Mouse (Mus musculus) stomach, embryonic 16.5 days (tissue): ENCODE data around the gene Ms4a4b. TPM values are rescaled to one million over a fixed set of nuclear protein-coding genes. Genes with fewer than 3 reads are reported as not detected.

Experiments
- ATAC-seq: fragments of 200-750 bp; cut with Nextera tagmentation; 2 replicates; pipeline ENCODE4 v1.8.0; 2017; ENCODE audit warnings: moderate number of reproducible peaks, moderate TSS enrichment; ENCODE audit not compliant: insufficient read depth, low FRiP score
- H3K27ac ChIP-seq: fragments of 300-500 bp; sonication (generic); 2 replicates; pipeline ENCODE4 v1.5.1; 2014; ENCODE audit warnings: low read length
- H3K27me3 ChIP-seq: fragments of 300-500 bp; sonication (generic); 2 replicates; pipeline ENCODE4 v1.6.1; 2014; ENCODE audit warnings: low read length, control low read depth, mixed read lengths; ENCODE audit not compliant: control insufficient read depth, insufficient read depth
- H3K36me3 ChIP-seq: fragments of 300-500 bp; sonication (generic); 2 replicates; pipeline ENCODE4 v1.6.1; 2014; ENCODE audit warnings: low read length; ENCODE audit not compliant: control insufficient read depth, insufficient read depth
- H3K4me1 ChIP-seq: fragments of 300-500 bp; sonication (generic); 2 replicates; pipeline ENCODE4 v1.6.1; 2014; ENCODE audit warnings: low read length, control low read depth, mixed read lengths; ENCODE audit not compliant: control insufficient read depth, insufficient read depth
- H3K4me2 ChIP-seq: fragments of 300-500 bp; sonication (generic); 2 replicates; pipeline ENCODE4 v1.6.1; 2014; ENCODE audit warnings: low read depth, low read length, mixed read lengths
- H3K4me3 ChIP-seq: fragments of 300-500 bp; sonication (generic); replicated peaks from 2 replicates; pipeline ENCODE4 v1.5.1; 2014; ENCODE audit warnings: mild to moderate bottlenecking, low read length
- H3K9ac ChIP-seq: fragments of 300-500 bp; sonication (generic); 2 replicates; pipeline ENCODE4 v1.6.1; 2014; ENCODE audit warnings: low read length
- H3K9me3 ChIP-seq: fragments of 300-500 bp; sonication (generic); replicated peaks from 2 replicates; pipeline ENCODE4 v1.6.1; 2016; ENCODE audit warnings: low read length, control low read depth; ENCODE audit not compliant: control insufficient read depth
- WGBS: fragments of 180-500 bp; shearing (Covaris S2); extraction: QIAGEN DNeasy Blood & Tissue Kit; methylation state at CpG from one replicate; pipeline ENCODE4 v1.1.7; 2014; 5-methylcytosine and 5-hydroxymethylcytosine counted together
- polyA plus RNA-seq: library from polyadenylated mRNA; unstranded; fragments of >200 nt; fragmentation: Nextera tagmentation; extraction: Ambion mirVana; gene quantifications from 2 replicates; pipeline ENCODE4 v1.2.1, GENCODE M21; 2015

Gene Ms4a4b
- polyA plus RNA-seq, 1 experiment from 2014 or later: 1.1 TPM

- H3K4me1 ChIP-seq: 0 out of 2 replicates have a peak, but pooled peaks cover 2% of the 10 kb centered on the region
- ATAC-seq: no peak
- no peaks in the 10 kb centered on the region for H3K9me3 ChIP-seq
- no peaks in the 10 kb centered on the region for H3K27me3 ChIP-seq
- H3K9ac ChIP-seq: no peak overlapping the region
- no peak overlapping the region for H3K27ac ChIP-seq
- no peak overlapping the region for H3K4me3 ChIP-seq
- H3K4me2 ChIP-seq: no peak overlapping the region
- WGBS: 77% methylated on average over 2 of the region's 2 CpGs
- no peaks in the 10 kb centered on the region for H3K36me3 ChIP-seq
Measured at GRCm38 (mm10) chr19:11482684-11483083, 39.3 kb downstream of the Ms4a4b start.

- Histone ChIP-seq H3K36me3 (no peaks in the 10 kb centered on the region), H3K4me2 (no peak overlapping the region), H3K9ac (no peak overlapping the region), H3K9me3 (no peaks in the 10 kb centered on the region), H3K4me3 (no peak overlapping the region), H3K27me3 (no peaks in the 10 kb centered on the region), H3K27ac (no peak overlapping the region), H3K4me1 (0 out of 2 replicates have a peak, but pooled peaks cover 2% of the 10 kb centered on the region)
- WGBS: 48% methylated on average over 4 of the region's 4 CpGs
- no peak for ATAC-seq
Measured at GRCm38 (mm10) chr19:11483941-11484340, 40.6 kb downstream of the Ms4a4b start.

- WGBS: 72% methylated on average over 3 of the region's 3 CpGs
- Histone ChIP-seq H3K9ac (no peak overlapping the region), H3K4me1 (0 out of 2 replicates have a peak, but pooled peaks cover 2% of the 10 kb centered on the region), H3K4me3 (no peak overlapping the region), H3K4me2 (no peak overlapping the region), H3K9me3 (no peaks in the 10 kb centered on the region), H3K27me3 (no peaks in the 10 kb centered on the region), H3K27ac (no peak overlapping the region), H3K36me3 (no peaks in the 10 kb centered on the region)
- ATAC-seq: no peak
Measured at GRCm38 (mm10) chr19:11484388-11484787, 41.0 kb downstream of the Ms4a4b start.

- Histone ChIP-seq H3K27me3 (no peaks in the 10 kb centered on the region), H3K36me3 (no peaks in the 10 kb centered on the region), H3K9ac (no peak overlapping the region), H3K27ac (no peak overlapping the region), H3K4me1 (0 out of 2 replicates have a peak, but pooled peaks cover 2% of the 10 kb centered on the region), H3K4me3 (no peak overlapping the region), H3K4me2 (no peak overlapping the region), H3K9me3 (no peaks in the 10 kb centered on the region)
- WGBS: 78% methylated on average over 3 of the region's 3 CpGs
- no peak for ATAC-seq
Measured at GRCm38 (mm10) chr19:11485266-11485665, 41.9 kb downstream of the Ms4a4b start.

GRCm38 (mm10) chr19:11485746-11486145 lies 42.4 kb downstream of the Ms4a4b start, which contains the start of gene Gm8369:
Gene Gm8369, plus strand, starts transcription at chr19:11485938.
- WGBS: 57% methylated on average over 2 of the region's 2 CpGs
- H3K27ac ChIP-seq: no peak within 1 kb of the TSS
- H3K4me1 ChIP-seq: 0 out of 2 replicates have a peak, but pooled peaks cover 2% of the 10 kb centered on the region
- no peak within 1 kb of the TSS for H3K9ac ChIP-seq
- no peaks in the 10 kb centered on the region for H3K36me3 ChIP-seq
- no peak for ATAC-seq
- no peaks in the 10 kb centered on the region for H3K9me3 ChIP-seq
- H3K4me2 ChIP-seq: no peak within 1 kb of the TSS
- H3K4me3 ChIP-seq: no peak within 1 kb of the TSS
- H3K27me3 ChIP-seq: no peaks in the 10 kb centered on the region

- 92% methylated on average over 1 of the region's 1 CpGs for WGBS
- Histone ChIP-seq H3K27me3 (no peaks in the 10 kb centered on the region), H3K4me3 (no peak overlapping the region), H3K9ac (no peak overlapping the region), H3K4me1 (0 out of 2 replicates have a peak, but pooled peaks cover 2% of the 10 kb centered on the region), H3K36me3 (no peaks in the 10 kb centered on the region), H3K9me3 (no peaks in the 10 kb centered on the region), H3K4me2 (no peak overlapping the region), H3K27ac (no peak overlapping the region)
- ATAC-seq: no peak
Measured at GRCm38 (mm10) chr19:11486599-11486998, 43.2 kb downstream of the Ms4a4b start.

- H3K4me1 ChIP-seq: no peaks in the 10 kb centered on the region
- WGBS: 66% methylated on average over 4 of the region's 4 CpGs
- ATAC-seq: no peak
- H3K9me3 ChIP-seq: no peaks in the 10 kb centered on the region
- H3K36me3 ChIP-seq: no peaks in the 10 kb centered on the region
- H3K4me3 ChIP-seq: no peak overlapping the region
- no peak overlapping the region for H3K4me2 ChIP-seq
- no peak overlapping the region for H3K9ac ChIP-seq
- H3K27ac ChIP-seq: no peak overlapping the region
- no peaks in the 10 kb centered on the region for H3K27me3 ChIP-seq
Measured at GRCm38 (mm10) chr19:11491406-11492189, 48.2 kb downstream of the Ms4a4b start.

- Histone ChIP-seq H3K4me1 (no peaks in the 10 kb centered on the region), H3K27me3 (no peaks in the 10 kb centered on the region), H3K9me3 (no peaks in the 10 kb centered on the region), H3K9ac (no peak overlapping the region), H3K4me3 (no peak overlapping the region), H3K4me2 (no peak overlapping the region), H3K27ac (no peak overlapping the region), H3K36me3 (no peaks in the 10 kb centered on the region)
- 75% methylated on average over 1 of the region's 1 CpGs for WGBS
- ATAC-seq: no peak
Measured at GRCm38 (mm10) chr19:11492671-11493070, 49.3 kb downstream of the Ms4a4b start.

GRCm38 (mm10) chr19:11494519-11494918 lies 51.2 kb downstream of the Ms4a4b start:
- no peaks in the 10 kb centered on the region for H3K27me3 ChIP-seq
- no peaks in the 10 kb centered on the region for H3K4me1 ChIP-seq
- H3K9me3 ChIP-seq: no peaks in the 10 kb centered on the region
- no peak overlapping the region for H3K9ac ChIP-seq
- no peaks in the 10 kb centered on the region for H3K36me3 ChIP-seq
- WGBS: 60% methylated on average over 3 of the region's 3 CpGs
- H3K27ac ChIP-seq: no peak overlapping the region
- ATAC-seq: no peak
- no peak overlapping the region for H3K4me3 ChIP-seq
- H3K4me2 ChIP-seq: no peak overlapping the region
